Mouse (Mus musculus) spleen, postnatal 4 days (tissue): ENCODE data around the gene Calm2.

Experiments
- DNase-seq, 2 experiments: peaks; one replicate each; pipeline ENCODE4 v3.0.0; 2022; ENCODE audit warnings: low spot score in 2 of 2

Gene Calm2

DNA sequence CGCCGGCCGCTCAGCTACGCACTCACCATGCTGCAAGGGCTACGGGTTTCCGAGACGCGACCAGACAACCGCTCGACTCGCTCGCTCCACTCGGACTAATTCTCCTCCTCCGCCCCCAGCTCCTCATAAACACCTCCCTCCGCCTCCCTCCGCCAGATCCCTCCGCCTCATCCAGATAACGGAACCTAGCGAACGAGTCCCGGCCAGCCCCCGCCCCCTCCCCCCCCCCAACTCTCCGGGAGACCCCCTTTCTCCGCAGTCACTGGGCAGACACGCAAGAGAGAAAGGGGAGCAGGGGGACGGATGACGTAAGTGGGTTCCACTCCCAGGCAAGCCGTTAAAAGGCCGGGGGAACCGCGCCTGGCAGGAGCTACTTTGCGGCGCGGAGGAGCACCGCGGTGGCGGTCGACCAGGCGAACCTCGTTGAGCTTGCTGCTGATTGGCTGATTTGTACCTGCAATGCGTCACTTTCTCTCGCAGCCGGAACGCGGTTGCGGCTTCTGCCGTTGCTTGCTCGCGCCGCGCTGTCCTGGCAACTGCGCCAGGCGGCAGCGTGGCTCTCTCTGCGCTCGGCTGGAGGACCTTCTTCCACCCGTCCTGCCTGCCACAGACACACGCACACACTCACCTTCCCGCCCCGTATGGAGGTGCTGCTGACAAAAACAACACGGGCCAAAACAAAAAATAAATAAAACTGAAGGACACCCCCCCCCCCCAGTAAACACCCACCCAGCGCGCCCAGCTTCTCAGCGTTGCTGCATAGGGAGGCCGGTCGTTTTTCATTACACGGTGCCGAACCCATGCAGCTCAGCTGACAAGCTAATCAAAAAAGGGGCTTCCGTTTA, at the start of gene Calm2:
Gene Calm2 (minus strand): TSS at position 169 of the 845 bp plus-strand sequence.
- DNase-seq = peak; percentile 97 to 99

DNA sequence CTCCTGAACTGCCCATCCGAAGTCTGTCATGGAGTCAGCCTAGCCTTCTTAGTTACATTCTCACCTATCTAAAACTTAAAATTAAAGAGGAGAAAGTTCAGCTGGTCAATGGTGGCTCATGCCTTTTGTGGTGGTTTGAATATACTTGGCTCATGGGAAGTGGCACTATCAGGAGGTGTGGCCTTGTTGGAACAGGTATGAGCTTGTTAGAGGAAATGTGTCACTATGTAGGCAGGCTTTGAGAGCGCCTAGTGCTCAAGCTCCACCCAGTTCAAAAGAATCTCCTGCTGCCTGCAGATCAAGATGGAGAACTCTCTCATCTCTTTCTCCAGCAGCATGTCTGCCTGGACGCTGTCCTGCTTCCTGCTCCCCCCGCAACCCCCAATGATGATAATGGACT, 48.8 kb upstream of the Calm2 start:
- no peak for DNase-seq

DNA sequence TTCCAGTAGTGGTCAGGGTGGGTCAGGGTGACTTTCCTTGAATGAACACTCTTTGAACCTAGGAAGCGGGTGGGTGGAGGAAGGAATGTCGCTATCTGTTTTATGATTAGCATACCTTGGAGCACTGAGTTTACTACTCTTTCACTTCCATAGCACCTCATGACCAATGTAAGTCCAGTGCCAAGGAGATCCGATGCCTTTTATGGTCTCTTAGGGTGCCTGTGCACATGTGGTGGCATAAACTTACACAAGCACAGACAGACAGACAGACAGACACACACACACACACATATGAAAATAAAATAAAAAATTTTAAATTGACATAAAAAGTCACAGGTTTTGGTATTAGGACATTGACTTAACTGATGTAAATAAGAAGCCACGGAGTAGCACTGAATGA, 47.6 kb upstream of the Calm2 start:
- no peak for DNase-seq

DNA sequence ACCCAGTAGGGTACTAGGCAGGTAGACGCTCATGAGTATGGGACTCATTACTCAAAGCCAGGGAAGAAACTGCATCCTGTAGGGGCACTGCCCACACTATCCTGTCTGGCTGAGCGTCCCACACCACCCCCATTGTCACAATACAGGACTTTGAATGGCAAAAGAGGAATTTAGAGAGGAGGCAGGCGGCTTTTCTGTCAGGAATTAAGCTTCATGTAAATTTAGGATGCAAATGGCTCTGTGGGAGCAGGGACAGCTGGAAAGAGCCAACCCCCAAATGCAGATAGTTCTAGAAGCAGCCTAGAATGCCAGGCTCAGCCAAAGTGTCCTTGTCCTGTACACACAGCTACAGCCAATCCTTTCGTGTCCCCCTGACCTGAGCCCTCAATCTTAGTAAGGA, 45.6 kb upstream of the Calm2 start:
- DNase-seq = no peak

DNA sequence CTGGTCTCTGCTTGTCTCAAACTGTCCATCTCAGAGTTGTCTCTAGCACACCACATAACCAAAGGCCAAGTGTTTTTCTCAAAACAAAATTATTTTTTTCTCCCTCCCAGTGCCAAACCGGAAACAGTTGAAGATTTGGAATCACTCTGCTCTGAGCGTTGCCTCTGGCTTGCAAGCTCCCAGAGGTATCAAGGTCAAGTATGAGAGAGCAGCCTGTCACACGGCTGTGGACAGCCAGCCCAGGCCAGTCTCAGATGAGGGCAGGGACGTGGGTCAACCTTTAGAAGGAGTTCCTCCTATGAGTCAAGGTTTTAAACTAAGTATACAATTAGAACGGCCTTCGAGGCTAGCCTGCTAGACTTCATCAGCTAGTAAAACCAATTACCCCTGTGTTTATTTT, 43.6 kb upstream of the Calm2 start:
- DNase-seq = no peak

DNA sequence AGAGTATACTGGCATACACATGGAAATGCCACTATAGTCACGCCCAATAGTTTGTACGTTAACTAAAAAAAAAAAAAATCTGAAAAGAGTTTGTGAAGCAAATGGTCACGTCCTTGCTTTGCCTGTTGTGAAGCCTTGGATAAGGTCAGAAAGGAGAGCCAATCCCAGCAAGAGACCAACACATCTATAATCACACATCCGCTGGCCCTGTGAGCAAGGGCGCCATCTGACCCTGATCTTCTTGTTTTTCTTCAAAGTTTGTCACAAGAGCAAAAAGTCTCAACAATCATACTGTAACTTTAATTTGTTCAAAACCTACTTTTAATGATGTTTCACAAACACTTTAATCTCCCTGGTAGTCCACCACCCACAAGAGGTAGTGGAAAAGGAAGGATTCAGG, 39.0 kb upstream of the Calm2 start:
- no peak for DNase-seq

DNA sequence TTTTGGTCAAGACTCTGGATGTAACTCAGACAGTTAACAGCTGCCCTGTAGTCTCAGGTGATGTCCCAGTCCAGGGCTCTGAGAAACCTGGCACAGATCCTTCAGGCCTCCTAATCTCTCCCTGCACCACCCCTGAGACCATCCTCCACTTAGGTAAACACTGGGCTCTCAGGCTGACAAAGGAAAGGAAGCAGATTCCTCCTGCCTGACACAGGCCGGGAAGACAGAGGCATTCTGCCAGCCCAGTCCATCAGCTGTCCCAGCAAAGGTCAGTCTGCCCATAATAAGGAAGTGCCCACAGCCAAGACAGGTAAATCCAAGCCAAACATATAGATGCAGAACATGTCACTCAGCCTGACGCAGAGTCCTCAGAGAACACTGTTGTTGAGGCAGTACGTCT, 36.1 kb upstream of the Calm2 start:
- DNase-seq = no peak

DNA sequence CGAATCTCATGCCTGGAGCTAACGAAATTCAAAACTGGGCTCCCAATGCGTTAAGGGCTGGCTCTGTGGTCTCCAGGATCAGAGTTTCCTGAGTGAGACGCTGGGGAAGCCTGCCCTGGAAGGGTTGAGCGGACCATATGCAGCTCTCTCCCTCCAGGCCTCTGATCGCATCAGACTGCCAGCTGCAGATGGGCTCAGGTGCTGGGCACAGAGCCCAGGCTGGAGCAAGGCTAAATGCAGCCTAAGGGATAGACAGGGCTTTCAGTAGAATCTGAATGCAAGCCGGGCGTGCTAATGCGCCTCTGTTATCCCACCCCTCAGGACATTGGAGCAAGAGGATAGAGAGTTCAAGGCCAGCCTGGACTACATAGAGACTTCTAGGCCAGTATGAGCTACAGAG, 31.8 kb upstream of the Calm2 start:
- no peak for DNase-seq

DNA sequence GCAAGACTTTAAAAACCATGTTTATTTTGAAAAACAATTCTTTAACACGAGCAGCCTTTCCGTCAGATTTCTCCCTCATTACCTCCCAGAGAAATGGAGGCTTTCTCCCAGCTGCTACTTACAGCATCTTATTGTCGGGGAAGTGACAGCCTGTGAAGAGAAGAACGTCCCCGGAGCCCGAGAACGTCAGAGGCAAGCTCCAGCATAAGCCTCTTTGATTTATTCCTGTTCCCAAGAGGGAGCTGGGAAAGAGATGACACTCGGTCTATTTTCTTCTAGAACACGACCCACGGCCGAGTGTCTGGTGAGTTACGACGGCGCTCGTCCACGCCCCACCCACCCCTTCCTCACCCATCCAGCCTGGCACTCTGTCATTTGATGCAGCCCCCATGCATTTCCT, 30.9 kb upstream of the Calm2 start:
- DNase-seq = no peak

DNA sequence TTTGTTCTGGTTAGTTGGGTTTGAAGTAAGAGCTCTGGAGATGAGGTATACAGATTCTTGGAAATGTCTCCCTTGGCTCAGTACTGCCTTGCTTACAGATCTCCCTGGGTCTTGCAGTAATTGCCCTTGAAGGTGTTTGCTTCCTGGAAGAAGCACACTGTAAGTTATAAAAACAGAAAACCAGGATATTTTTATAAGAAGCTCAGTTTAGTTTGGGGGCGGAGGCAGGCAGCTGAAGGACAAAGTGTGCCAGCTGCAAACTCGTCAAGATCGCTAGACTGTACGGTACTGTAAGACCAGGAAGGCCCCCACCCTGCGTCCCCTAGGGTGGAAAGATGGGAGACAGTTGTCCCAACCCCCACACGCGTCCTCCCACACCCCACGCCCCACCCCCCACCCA, 28.6 kb upstream of the Calm2 start:
- DNase-seq = no peak

DNA sequence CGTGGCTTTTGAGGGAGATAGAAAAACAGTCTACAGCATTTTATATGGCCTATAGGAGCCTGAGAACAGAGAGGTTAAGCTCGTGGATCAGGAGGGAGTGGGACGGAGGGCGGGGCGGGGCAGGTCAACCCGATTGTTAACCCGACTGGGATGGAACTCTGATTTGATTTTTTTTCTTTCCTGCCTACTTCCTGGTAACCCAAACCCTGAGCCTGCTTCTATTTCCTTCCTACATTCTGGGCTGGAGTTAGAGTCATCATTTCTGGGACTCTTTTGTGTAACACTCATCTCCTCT, 27.7 kb upstream of the Calm2 start:
- no peak for DNase-seq

DNA sequence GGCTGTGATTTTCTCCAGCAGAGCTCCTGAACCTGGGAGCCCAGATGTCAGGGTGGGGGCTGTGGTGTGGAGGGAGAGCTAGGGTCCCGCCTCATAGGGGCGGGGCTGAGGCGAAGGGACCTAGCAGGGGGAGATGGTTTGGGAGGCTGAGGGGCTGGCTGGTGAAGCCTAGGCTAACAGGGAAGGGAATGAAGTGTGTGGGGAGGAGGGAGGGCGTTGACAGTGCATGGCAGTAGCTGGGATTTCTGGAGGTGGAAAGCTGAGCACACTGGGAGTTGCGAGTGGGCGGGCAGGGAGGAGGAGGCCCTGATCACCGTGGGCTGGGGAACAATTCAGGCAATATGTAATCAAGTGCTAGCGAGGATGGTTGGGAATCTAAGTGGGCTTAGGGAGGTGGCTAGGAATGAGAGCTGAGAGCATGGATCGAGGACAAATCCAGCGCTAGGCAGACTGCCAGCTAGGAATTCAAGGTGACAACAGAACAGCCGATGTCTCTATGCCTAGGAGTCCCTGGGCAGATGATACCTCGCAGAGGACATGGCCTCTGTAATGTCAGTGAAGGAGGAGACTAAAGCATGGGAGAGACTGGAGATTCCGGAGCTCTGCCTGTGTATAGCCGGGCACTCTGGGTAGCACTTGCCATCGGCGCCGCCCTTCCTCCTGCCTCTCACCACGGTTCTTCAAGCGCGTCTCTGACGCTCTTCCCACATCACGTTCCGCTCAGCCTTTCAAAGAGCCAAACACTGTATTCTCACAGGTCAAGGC, 27.2 kb upstream of the Calm2 start:
- DNase-seq = no peak

DNA sequence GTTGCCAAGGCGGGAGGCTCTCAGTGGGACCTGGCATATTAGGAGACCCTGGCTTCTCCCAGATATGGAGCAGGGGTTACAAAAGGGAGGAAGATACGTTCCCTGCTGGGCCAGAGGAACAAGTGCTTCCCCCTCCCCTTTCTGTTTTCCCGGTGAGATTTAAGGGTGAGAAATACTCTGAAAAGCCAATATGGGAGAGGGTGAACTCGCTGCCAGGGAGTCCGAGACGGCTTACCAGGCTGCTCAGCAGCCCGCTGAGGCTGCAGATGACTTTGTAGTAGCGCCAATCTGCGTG, 26.7 kb upstream of the Calm2 start:
- DNase-seq = no peak

DNA sequence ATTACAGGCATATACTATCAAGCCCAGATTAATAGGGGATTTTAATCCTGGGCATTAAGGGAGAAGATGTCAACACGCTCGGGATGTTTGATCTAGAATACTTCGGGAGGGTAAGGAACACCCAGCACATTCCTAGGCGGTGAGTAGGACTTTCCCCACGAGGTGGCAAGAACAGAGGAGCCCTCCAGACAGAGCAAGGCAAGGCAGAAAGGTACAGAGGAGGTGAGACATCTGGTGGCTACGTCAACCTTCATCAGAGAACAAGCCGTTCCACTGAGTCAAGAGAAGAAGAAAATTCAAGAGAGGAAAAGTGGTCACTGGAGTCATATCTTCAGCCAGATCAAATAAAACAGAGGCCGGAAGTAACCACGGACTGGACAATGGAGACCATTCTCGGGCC, 26.1 kb upstream of the Calm2 start:
- DNase-seq = no peak

DNA sequence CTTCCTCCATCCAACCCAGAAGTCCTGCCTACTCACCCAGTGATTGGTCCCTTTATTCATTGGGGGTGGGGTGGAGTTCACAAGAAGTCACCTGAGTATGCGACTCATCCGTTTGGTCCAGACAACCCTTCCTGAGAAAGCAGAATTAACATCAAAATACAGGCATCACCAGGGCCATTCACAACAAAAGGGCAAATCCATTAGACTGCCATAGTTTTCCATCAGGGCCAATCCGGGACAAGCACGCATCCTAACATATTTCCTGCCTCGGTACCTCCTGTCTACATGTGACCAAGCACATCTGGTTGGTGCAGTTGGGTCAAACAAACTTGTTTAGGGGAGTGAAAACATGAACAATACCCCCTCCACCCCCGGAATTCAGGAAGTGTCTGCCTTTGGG, 24.9 kb upstream of the Calm2 start:
- DNase-seq = no peak

DNA sequence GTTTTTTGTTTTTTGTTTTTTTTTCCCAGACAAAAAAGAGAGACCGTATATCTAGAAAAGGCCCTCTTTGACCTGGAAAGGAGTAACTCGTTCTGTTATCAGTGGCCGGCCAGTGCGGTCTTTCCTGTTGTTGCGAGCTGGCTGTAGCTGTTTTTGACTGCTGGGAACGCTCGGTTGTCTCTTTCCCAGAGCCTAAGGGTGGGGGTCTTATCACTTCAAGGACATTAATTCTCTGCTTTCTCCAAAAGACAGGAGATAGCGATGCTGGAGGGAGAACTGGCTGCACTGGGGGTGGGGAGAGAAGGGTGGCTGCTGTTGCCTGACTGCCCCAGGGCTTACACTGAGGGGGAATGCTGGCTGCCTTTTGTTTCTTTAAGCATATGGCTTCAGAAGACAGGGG, 24.1 kb upstream of the Calm2 start:
- no peak for DNase-seq

DNA sequence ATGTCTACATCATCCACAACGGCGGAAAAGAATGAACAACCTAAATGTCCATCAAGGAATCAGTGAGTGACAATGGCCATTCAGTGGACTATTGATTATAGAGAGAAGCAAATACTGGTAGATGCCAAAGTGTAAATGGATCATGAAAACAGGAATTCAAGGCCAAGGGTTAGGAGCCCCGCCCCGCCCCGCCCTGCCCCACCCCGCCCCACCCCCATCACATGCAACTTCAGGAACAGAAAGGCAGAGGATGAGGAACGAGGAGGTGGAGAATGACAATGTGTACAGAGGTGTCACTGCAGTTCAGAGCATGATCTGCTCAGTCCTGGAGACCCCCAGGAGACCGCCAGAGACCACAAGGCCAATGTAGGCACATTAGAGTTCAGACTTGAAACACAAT, 23.5 kb upstream of the Calm2 start:
- DNase-seq = no peak

DNA sequence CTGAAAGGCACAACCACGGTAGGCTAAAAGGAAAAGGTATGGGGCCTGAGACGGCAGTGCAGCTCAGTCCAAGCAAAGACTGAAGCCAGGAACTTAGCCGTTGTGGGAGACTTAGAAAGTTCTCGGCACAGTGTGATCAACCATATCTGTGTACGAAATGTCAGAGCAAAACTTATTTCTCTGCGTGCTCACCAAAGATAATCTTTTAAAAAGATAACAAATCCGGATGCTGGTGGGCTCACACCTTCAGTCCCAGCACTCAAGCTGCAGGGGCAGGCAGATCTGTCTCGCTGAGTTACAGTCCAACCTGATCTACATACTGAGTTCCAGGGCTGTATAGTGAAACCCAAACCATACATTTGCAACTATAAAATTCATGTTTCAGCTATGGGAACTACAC, 22.7 kb upstream of the Calm2 start:
- no peak for DNase-seq

DNA sequence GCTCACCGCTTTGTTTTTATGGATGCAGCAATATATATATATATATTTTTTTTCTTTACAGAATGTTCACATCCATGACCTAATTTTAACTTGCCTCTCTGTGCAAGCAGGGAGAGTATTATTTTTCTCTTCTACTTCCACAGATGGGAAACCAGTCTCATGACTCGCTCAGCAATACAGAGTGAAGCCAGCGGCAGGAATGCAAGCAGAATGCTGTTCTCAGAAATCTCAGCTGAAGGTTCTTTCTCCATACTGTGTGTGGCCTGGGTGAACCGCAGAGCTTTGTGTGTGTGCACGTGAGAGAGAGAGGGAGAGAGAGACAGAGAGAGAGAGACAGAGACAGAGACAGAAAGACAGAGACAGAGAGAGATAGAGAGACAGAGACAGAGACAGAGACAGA, 21.9 kb upstream of the Calm2 start:
- no peak for DNase-seq

DNA sequence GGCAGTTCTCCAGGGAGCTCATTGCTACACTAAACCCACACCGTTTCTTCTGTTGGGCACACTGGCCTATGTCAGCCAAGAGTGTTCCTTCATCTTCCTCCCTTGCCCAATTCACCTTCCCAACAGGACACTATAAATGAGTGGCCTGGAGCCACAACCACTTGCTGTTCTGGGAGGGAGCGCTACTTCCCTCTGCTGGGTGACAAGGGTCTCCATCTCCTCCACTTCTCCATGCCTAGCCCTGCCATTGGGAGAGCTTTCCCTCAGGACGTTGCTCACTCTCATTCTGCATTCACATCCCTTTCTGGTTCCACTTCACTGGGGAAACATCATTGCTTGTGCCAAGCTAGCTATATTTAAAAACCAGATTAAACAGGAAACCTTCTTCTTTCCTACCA, 14.8 kb upstream of the Calm2 start:
- DNase-seq = no peak

DNA sequence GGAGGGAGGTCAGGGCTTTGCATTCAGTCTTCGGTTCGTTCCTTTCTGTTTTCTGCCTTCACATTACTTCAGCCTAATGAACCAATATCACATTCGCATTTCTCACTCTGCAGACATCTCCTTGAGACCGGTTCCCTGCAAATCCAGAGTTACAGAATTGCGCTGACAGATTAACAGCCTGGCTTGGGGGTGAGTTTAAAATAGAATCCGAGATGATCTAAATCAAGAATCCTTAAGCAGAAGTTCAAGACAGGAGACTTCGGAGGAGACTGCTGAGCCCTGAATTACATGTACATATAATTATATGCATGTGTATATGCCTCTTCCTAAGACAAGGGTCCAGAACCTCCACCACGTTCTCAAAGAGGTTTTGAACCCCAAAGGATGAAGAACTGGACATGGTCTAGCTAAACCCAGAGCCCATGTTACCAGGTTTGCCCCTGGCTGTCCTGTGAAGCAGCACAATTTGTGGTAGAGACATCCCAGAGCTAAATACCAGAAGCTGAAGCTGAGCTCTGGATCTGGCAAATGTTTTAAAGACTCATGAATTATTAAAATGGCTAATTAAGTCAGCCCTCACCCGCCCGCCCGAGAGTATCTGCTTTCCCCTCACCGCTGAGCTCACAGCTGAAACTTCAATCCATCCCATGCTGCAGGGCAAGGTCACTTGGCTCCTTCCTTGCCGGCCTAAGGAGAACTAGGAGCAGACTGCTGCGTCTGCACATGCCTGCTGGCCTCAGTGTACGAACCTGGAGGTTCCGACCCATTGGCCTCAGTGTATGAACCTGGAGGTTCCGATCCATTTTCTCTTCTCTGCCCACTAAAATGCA, 14.1 kb upstream of the Calm2 start:
- DNase-seq = no peak

DNA sequence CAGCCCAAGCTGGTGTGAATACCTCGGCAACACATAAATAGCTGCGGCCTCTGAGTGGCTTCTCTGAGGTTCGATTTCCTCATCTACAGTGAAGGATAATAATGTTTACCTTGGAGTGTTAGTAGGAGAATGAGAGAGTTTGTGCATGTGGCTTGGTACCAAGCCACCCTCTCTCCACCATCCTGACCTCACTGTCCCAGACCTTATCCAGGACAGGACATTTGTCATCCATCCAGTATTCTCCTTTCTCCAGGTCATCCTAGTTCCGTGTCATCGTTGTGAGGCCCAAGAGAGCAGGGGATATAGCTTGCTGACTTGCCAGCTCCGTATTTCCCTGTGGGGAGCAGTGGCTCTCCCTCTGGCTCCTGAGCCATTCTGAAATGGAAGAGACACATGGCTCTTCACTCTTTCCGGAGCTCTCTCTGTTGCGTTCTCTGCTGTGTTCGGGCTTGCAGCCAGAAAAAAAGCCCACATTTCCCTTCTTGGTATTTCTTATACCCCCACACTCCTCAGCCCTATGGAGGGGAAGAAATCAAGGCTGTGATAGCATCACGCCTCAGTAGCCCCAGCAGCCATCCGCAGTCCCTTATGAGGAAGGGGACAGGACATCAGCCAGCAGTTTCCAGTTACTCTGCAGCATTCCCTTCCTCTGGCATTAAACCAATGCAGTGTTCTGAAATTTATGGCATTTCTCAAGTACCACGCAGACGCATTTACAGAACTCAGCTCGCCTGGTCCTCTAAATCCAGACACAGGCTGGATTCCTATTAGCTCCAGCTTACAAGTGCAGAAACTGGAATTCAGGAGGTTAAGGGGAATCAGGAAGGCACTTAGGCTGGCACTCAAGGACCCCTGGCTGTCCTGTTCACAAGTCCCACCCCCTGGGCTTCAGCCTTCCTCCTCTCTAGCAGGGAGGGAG, 13.3 kb upstream of the Calm2 start:
- DNase-seq = no peak
